Mouse (Mus musculus) C2C12 (cell line): ENCODE measurements around the gene Hspa1b.

Experiments
- CEBPB ChIP-seq: IDR thresholded peaks from one replicate; pipeline ENCODE4 v1.6.1; 2011; ENCODE audit warnings: low read depth, mild to moderate bottlenecking, control low read depth, moderate library complexity
- CTCF ChIP-seq: IDR thresholded peaks from one replicate; pipeline ENCODE4 v1.5.1; 2011; ENCODE audit not compliant: control insufficient read depth, insufficient read depth, insufficient read length
- MAX ChIP-seq: IDR thresholded peaks from one replicate; pipeline ENCODE4 v1.6.1; 2011; ENCODE audit warnings: mild to moderate bottlenecking, control low read depth

GRCm38 (mm10) chr17:34982328-34982727, 23.3 kb upstream of the Hspa1b start:
- TF ChIP-seq CEBPB: no peak
- TF ChIP-seq CTCF: no peak
- TF ChIP-seq MAX: no peak
